Mouse (Mus musculus): ENCODE results near the gene Mrto4. TPM values are rescaled to one million over a fixed set of nuclear protein-coding genes. Genes with fewer than 3 reads are reported as not detected.
"Not testable (repeated sequence)": the region's sequence is repeated elsewhere in the genome, so short reads cannot be mapped to it uniquely, and the experiment has no call there.

Mrto4 gene
- polyA plus RNA-seq (2014; fragmentation: Nextera tagmentation; extraction: Ambion mirVana) = 125 and 128 TPM in 2 replicates

- WGBS = under 1% methylated on average over 61 of the region's 64 CpGs
- no peaks in the 10 kb centered on the region for H3K9me3 ChIP-seq (ENCODE audit: control insufficient read depth, low read length)
- H3K27me3 ChIP-seq (ENCODE audit: control insufficient read depth, insufficient read depth, low read length) = no peaks in the 10 kb centered on the region
- ATAC-seq (ENCODE audit: insufficient read depth, low FRiP score, low TSS enrichment) (peak; percentile 92), DNase-seq (ENCODE audit: low spot score) (peak; percentile 89)
- peaks cover 19% of the 10 kb centered on the region for H3K36me3 ChIP-seq (ENCODE audit: control insufficient read depth, insufficient read depth, low read length)
- peak within 1 kb of the TSS; percentile 92 for H3K9ac ChIP-seq (ENCODE audit: low read length)
- H3K27ac ChIP-seq (ENCODE audit: low read depth, low read length) = peak within 1 kb of the TSS; percentile 97
- H3K4me3 ChIP-seq (ENCODE audit: low read depth, low read length) = peak within 1 kb of the TSS; percentile 76
- H3K4me2 ChIP-seq (ENCODE audit: low read depth) = peak within 1 kb of the TSS; percentile 97
- peaks cover 17% of the 10 kb centered on the region for H3K4me1 ChIP-seq (ENCODE audit: control insufficient read depth, insufficient read depth, low read length)
These were observed at the start of gene Mrto4, which contains the start of the genes Emc1 and Ubr4 for GRCm38 (mm10) chr4:139351931-139352711. TSS of gene Mrto4 (minus strand) at chr4:139352576. TSS of gene Emc1 (plus strand) at chr4:139352587. TSS of gene Ubr4 (plus strand) at chr4:139352609.

GRCm38 (mm10) chr4:139400487-139400886 is 48.1 kb upstream of the Mrto4 start:
- ATAC-seq (ENCODE audit: insufficient read depth, low FRiP score, low TSS enrichment) (no peak), DNase-seq (ENCODE audit: low spot score) (no peak)
- WGBS = 78% methylated on average over 5 of the region's 5 CpGs
- Histone ChIP-seq H3K4me1 (ENCODE audit: control insufficient read depth, insufficient read depth, low read length) (no peaks in the 10 kb centered on the region), H3K27me3 (ENCODE audit: control insufficient read depth, insufficient read depth, low read length) (no peaks in the 10 kb centered on the region), H3K36me3 (ENCODE audit: control insufficient read depth, insufficient read depth, low read length) (peaks cover 32% of the 10 kb centered on the region), H3K9ac (ENCODE audit: low read length) (no peak overlapping the region), H3K4me3 (ENCODE audit: low read depth, low read length) (no peak overlapping the region), H3K4me2 (ENCODE audit: low read depth) (no peak overlapping the region), H3K9me3 (ENCODE audit: control insufficient read depth, low read length) (no peaks in the 10 kb centered on the region), H3K27ac (ENCODE audit: low read depth, low read length) (no peak overlapping the region)

- ATAC-seq (ENCODE audit: insufficient read depth, low FRiP score, low TSS enrichment) = no peak
- H3K4me3 ChIP-seq (ENCODE audit: low read depth, low read length) = no peak overlapping the region
- DNase-seq (ENCODE audit: low spot score) = no peak
These were observed 43.1 kb upstream of the Mrto4 start for GRCm38 (mm10) chr4:139395431-139395830.

GRCm38 (mm10) chr4:139389557-139389956 is 37.2 kb upstream of the Mrto4 start:
- H3K4me1 ChIP-seq (ENCODE audit: control insufficient read depth, insufficient read depth, low read length) = no peaks in the 10 kb centered on the region
- no peaks in the 10 kb centered on the region for H3K9me3 ChIP-seq (ENCODE audit: control insufficient read depth, low read length)
- H3K9ac ChIP-seq (ENCODE audit: low read length) = no peak overlapping the region
- H3K4me2 ChIP-seq (ENCODE audit: low read depth) = no peak overlapping the region
- no peak for ATAC-seq (ENCODE audit: insufficient read depth, low FRiP score, low TSS enrichment)
- DNase-seq (ENCODE audit: low spot score) = no peak
- 91% methylated on average over 4 of the region's 4 CpGs for WGBS
- H3K27ac ChIP-seq (ENCODE audit: low read depth, low read length) = no peak overlapping the region
- H3K36me3 ChIP-seq (ENCODE audit: control insufficient read depth, insufficient read depth, low read length) = peaks cover 10% of the 10 kb centered on the region
- H3K27me3 ChIP-seq (ENCODE audit: control insufficient read depth, insufficient read depth, low read length) = no peaks in the 10 kb centered on the region
- H3K4me3 ChIP-seq (ENCODE audit: low read depth, low read length) = no peak overlapping the region

More at GRCm38 (mm10) chr4:139395431-139395830, 43.1 kb upstream of the Mrto4 start:
- 73% methylated on average over 2 of the region's 2 CpGs for WGBS
- Histone ChIP-seq H3K9me3 (ENCODE audit: control insufficient read depth, low read length) (no peaks in the 10 kb centered on the region), H3K9ac (ENCODE audit: low read length) (no peak overlapping the region), H3K4me1 (ENCODE audit: control insufficient read depth, insufficient read depth, low read length) (no peaks in the 10 kb centered on the region), H3K36me3 (ENCODE audit: control insufficient read depth, insufficient read depth, low read length) (peaks cover 30% of the 10 kb centered on the region), H3K4me2 (ENCODE audit: low read depth) (no peak overlapping the region), H3K27me3 (ENCODE audit: control insufficient read depth, insufficient read depth, low read length) (no peaks in the 10 kb centered on the region), H3K27ac (ENCODE audit: low read depth, low read length) (no peak overlapping the region)

- Histone ChIP-seq H3K36me3 (ENCODE audit: control insufficient read depth, insufficient read depth, low read length) (no peaks in the 10 kb centered on the region), H3K9me3 (ENCODE audit: control insufficient read depth, low read length) (no peaks in the 10 kb centered on the region), H3K27me3 (ENCODE audit: control insufficient read depth, insufficient read depth, low read length) (no peaks in the 10 kb centered on the region), H3K9ac (ENCODE audit: low read length) (no peak overlapping the region), H3K27ac (ENCODE audit: low read depth, low read length) (no peak overlapping the region), H3K4me2 (ENCODE audit: low read depth) (no peak overlapping the region), H3K4me1 (ENCODE audit: control insufficient read depth, insufficient read depth, low read length) (peaks cover 2% of the 10 kb centered on the region; the same call in 1 of the 2 replicates), H3K4me3 (ENCODE audit: low read depth, low read length) (no peak overlapping the region)
- no peak for DNase-seq (ENCODE audit: low spot score)
- ATAC-seq (ENCODE audit: insufficient read depth, low FRiP score, low TSS enrichment) = no peak
- 74% methylated on average over 6 of the region's 6 CpGs for WGBS
These were observed 34.5 kb upstream of the Mrto4 start for GRCm38 (mm10) chr4:139386869-139387319.

- not testable (repeated sequence) for H3K4me2 ChIP-seq (ENCODE audit: low read depth); H3K4me1 ChIP-seq (ENCODE audit: control insufficient read depth, insufficient read depth, low read length); H3K36me3 ChIP-seq (ENCODE audit: control insufficient read depth, insufficient read depth, low read length); H3K9me3 ChIP-seq (ENCODE audit: control insufficient read depth, low read length); H3K4me3 ChIP-seq (ENCODE audit: low read depth, low read length); DNase-seq (ENCODE audit: low spot score); H3K9ac ChIP-seq (ENCODE audit: low read length); H3K27me3 ChIP-seq (ENCODE audit: control insufficient read depth, insufficient read depth, low read length); ATAC-seq (ENCODE audit: insufficient read depth, low FRiP score, low TSS enrichment); H3K27ac ChIP-seq (ENCODE audit: low read depth, low read length)
- WGBS = 86% methylated on average over 5 of the region's 5 CpGs
These were observed 33.5 kb upstream of the Mrto4 start for GRCm38 (mm10) chr4:139385841-139386240.

GRCm38 (mm10) chr4:139382231-139382630 is 29.9 kb upstream of the Mrto4 start:
- Histone ChIP-seq H3K9me3 (ENCODE audit: control insufficient read depth, low read length) (no peaks in the 10 kb centered on the region), H3K9ac (ENCODE audit: low read length) (no peak overlapping the region), H3K4me1 (ENCODE audit: control insufficient read depth, insufficient read depth, low read length) (peaks cover 8% of the 10 kb centered on the region), H3K36me3 (ENCODE audit: control insufficient read depth, insufficient read depth, low read length) (no peaks in the 10 kb centered on the region), H3K4me2 (ENCODE audit: low read depth) (no peak overlapping the region), H3K4me3 (ENCODE audit: low read depth, low read length) (no peak overlapping the region), H3K27ac (ENCODE audit: low read depth, low read length) (no peak overlapping the region), H3K27me3 (ENCODE audit: control insufficient read depth, insufficient read depth, low read length) (no peaks in the 10 kb centered on the region)
- no peak for ATAC-seq (ENCODE audit: insufficient read depth, low FRiP score, low TSS enrichment)
- WGBS = 82% methylated on average over 7 of the region's 7 CpGs
- no peak for DNase-seq (ENCODE audit: low spot score)

- H3K9ac ChIP-seq (ENCODE audit: low read length) = peak overlapping the region; percentile 76
- no peak for DNase-seq (ENCODE audit: low spot score)
- H3K36me3 ChIP-seq (ENCODE audit: control insufficient read depth, insufficient read depth, low read length) = no peaks in the 10 kb centered on the region
- peak overlapping the region; percentile 70 for H3K4me2 ChIP-seq (ENCODE audit: low read depth)
- H3K9me3 ChIP-seq (ENCODE audit: control insufficient read depth, low read length) = no peaks in the 10 kb centered on the region
- no peak for ATAC-seq (ENCODE audit: insufficient read depth, low FRiP score, low TSS enrichment)
- H3K4me1 ChIP-seq (ENCODE audit: control insufficient read depth, insufficient read depth, low read length) = peaks cover 8% of the 10 kb centered on the region
- H3K4me3 ChIP-seq (ENCODE audit: low read depth, low read length) = peak overlapping the region; percentile 91
- no peak overlapping the region for H3K27ac ChIP-seq (ENCODE audit: low read depth, low read length)
- H3K27me3 ChIP-seq (ENCODE audit: control insufficient read depth, insufficient read depth, low read length) = no peaks in the 10 kb centered on the region
- 58% methylated on average over 4 of the region's 4 CpGs for WGBS
These were observed 29.1 kb upstream of the Mrto4 start for GRCm38 (mm10) chr4:139381452-139381845.
